Mouse (Mus musculus) ES-Bruce4 (cell line): ENCODE measurements around the gene Mpp4. TPM values are rescaled to one million over a fixed set of nuclear protein-coding genes. Genes with fewer than 3 reads are reported as not detected.

ENCODE experiments used
- H3K27ac ChIP-seq: 2 replicates; pipeline ENCODE4 v1.5.1; 2012; ENCODE audit warnings: low read length, inconsistent platforms; ENCODE audit not compliant: insufficient read depth
- H3K27me3 ChIP-seq: 2 replicates; pipeline ENCODE4 v1.6.1; 2012; ENCODE audit warnings: mild to moderate bottlenecking, low read length, inconsistent platforms; ENCODE audit not compliant: control insufficient read depth, poor library complexity, insufficient read depth, severe bottlenecking
- H3K36me3 ChIP-seq: 2 replicates; pipeline ENCODE4 v1.6.1; 2012; ENCODE audit warnings: inconsistent platforms, mild to moderate bottlenecking, low read length, moderate library complexity; ENCODE audit not compliant: control insufficient read depth, poor library complexity, insufficient read depth, severe bottlenecking
- H3K4me1 ChIP-seq: one replicate; pipeline ENCODE4 v1.8.1; 2011; ENCODE audit warnings: low read length; ENCODE audit not compliant: control insufficient read depth, insufficient read depth
- H3K4me3 ChIP-seq: 2 replicates; pipeline ENCODE4 v1.5.1; 2011; ENCODE audit warnings: low read depth, mild to moderate bottlenecking, low read length
- H3K9ac ChIP-seq: 2 replicates; pipeline ENCODE4 v1.6.1; 2012; ENCODE audit warnings: low read depth, mild to moderate bottlenecking, inconsistent platforms; ENCODE audit not compliant: poor library complexity, severe bottlenecking
- H3K9me3 ChIP-seq: replicated peaks from 2 replicates; pipeline ENCODE4 v1.6.1; 2012; ENCODE audit warnings: mild to moderate bottlenecking, low read length, inconsistent platforms; ENCODE audit not compliant: control insufficient read depth, poor library complexity, insufficient read depth, severe bottlenecking
- CTCF ChIP-seq: IDR thresholded peaks from one replicate; pipeline ENCODE4 v1.8.1; 2011; ENCODE audit warnings: low read depth, low read length
- EP300 ChIP-seq: IDR thresholded peaks from 2 replicates; pipeline ENCODE4 v1.6.1; 2011; ENCODE audit warnings: low read depth, low read length; ENCODE audit not compliant: insufficient read depth
- POLR2A ChIP-seq: IDR thresholded peaks from one replicate; pipeline ENCODE4 v1.8.1; 2011; ENCODE audit warnings: low read length; ENCODE audit not compliant: insufficient read depth
- polyA plus RNA-seq: library from polyadenylated mRNA; stranded (reverse); fragments of >200 nt; gene quantifications from 2 replicates; pipeline ENCODE4 v1.2.4, GENCODE M21; 2011; ENCODE audit warnings: low read depth; ENCODE audit not compliant: missing spikeins, insufficient read depth, insufficient read length

The Mpp4 gene
- polyA plus RNA-seq, 1 experiment, result 0.54 TPM

- Histone ChIP-seq H3K4me3 (no peak overlapping the region), H3K27ac (no peak overlapping the region), H3K9ac (no peak overlapping the region), H3K4me1 (no peaks in the 10 kb centered on the region), H3K27me3 (no peaks in the 10 kb centered on the region), H3K9me3 (no peaks in the 10 kb centered on the region), H3K36me3 (peaks cover 22% of the 10 kb centered on the region)
- TF ChIP-seq EP300 (no peak), POLR2A (no peak)
These were observed 19.9 kb upstream of the Mpp4 start for GRCm38 (mm10) chr1:59183045-59183444.

GRCm38 (mm10) chr1:59182373-59182772 is 19.2 kb upstream of the Mpp4 start:
- no peak overlapping the region for H3K4me3 ChIP-seq
- no peaks in the 10 kb centered on the region for H3K9me3 ChIP-seq
- no peak overlapping the region for H3K27ac ChIP-seq
- H3K9ac ChIP-seq, result no peak overlapping the region
- no peaks in the 10 kb centered on the region for H3K27me3 ChIP-seq
- H3K4me1 ChIP-seq, result no peaks in the 10 kb centered on the region
- H3K36me3 ChIP-seq, result peaks cover 22% of the 10 kb centered on the region
- TF ChIP-seq POLR2A (no peak), EP300 (no peak), CTCF (no peak)

GRCm38 (mm10) chr1:59180003-59180402 is 16.8 kb upstream of the Mpp4 start:
- no peaks in the 10 kb centered on the region for H3K27me3 ChIP-seq
- no peak overlapping the region for H3K27ac ChIP-seq
- TF ChIP-seq POLR2A, result no peak
- no peak for TF ChIP-seq CTCF
- TF ChIP-seq EP300, result no peak
- no peak overlapping the region for H3K9ac ChIP-seq
- H3K4me3 ChIP-seq, result no peak overlapping the region
- peaks cover 25% of the 10 kb centered on the region for H3K36me3 ChIP-seq
- no peaks in the 10 kb centered on the region for H3K4me1 ChIP-seq
- H3K9me3 ChIP-seq, result no peaks in the 10 kb centered on the region

DNA sequence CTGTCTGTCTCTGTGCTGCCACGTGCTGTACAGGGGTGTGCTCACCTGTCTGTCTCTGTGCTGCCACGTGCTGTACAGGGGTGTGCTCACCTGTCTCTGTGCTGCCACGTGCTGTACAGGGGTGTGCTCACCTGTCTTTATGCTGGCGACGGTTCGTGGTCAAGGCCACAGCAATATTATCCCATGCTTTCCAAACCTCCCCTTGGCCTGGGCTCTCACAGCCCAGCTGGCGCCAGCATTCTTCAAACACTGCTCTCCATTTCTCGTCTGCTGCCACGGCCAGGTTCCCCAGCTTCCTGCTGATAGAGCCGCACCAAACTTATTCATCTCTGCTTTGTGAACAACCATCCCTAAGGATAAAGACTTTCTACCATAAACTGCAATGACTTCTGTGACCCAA is 15.2 kb upstream of the Mpp4 start:
- H3K27ac ChIP-seq, result no peak overlapping the region
- TF ChIP-seq EP300 (no peak), POLR2A (no peak), CTCF (no peak)
- no peaks in the 10 kb centered on the region for H3K27me3 ChIP-seq
- no peaks in the 10 kb centered on the region for H3K4me1 ChIP-seq
- H3K4me3 ChIP-seq, result no peak overlapping the region
- H3K36me3 ChIP-seq, result peaks cover 19% of the 10 kb centered on the region
- no peaks in the 10 kb centered on the region for H3K9me3 ChIP-seq
- no peak overlapping the region for H3K9ac ChIP-seq

DNA sequence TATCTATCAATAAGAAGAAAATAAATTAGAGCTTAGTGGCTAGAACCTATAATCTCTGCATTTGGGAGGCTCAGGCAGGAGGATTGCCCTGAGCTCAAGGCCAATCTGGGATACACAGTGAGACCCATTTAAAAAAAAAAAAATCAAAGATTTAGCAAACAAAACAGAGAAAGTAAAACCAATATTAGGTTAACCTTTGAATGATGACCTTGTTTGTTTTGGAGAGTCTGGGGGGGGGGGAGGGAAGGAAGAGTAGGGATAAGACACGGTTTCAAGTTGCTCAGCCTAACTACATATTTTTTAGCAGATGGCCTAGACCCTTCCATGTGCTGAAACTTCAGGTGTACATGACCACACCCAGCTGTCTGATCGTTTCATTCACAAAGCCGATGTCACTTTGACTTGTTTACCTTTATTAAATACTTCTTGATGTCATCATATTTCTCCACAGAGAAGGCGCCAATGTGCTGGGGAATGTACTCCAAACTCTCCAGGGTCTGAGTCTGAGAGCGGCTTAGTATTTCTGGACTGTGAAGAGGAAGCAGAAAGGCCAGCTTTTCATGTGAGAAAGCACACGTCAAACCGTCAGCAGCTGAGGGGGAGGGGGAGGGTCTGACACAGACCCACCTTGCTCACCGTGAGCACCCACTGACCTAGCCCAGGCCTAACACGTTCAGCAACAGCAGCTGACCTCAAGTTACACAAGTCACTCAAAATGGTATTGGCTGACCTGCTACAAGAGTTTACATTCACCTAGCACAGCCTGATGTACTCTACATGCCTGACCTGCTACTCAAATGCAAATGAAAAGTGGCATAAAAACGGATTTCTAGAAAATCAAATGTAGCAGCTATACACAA is 11.6 kb upstream of the Mpp4 start:
- Histone ChIP-seq H3K9ac (no peak overlapping the region), H3K27me3 (no peaks in the 10 kb centered on the region), H3K4me1 (no peaks in the 10 kb centered on the region), H3K36me3 (peaks cover 18% of the 10 kb centered on the region), H3K9me3 (no peaks in the 10 kb centered on the region), H3K4me3 (no peak overlapping the region), H3K27ac (no peak overlapping the region)
- TF ChIP-seq EP300, result no peak
- no peak for TF ChIP-seq POLR2A
- no peak for TF ChIP-seq CTCF

GRCm38 (mm10) chr1:59173023-59173422 is 9.8 kb upstream of the Mpp4 start:
- Histone ChIP-seq H3K27ac (no peak overlapping the region), H3K27me3 (no peaks in the 10 kb centered on the region), H3K9ac (no peak overlapping the region), H3K36me3 (peaks cover 13% of the 10 kb centered on the region), H3K4me1 (no peaks in the 10 kb centered on the region), H3K9me3 (no peaks in the 10 kb centered on the region), H3K4me3 (no peak overlapping the region)
- TF ChIP-seq CTCF, result no peak
